Comparison of ENCODE assay signal across 14 mouse cellular contexts in genomic region chr13:44329701-44330100, GRCm38 (mm10).
DNase-seq lines count a peak whose midpoint lies in the region; ATAC-seq lines count a peak whose summit lies in the region.
"Had no signal": no experiment of that assay in that cellular context is flagged by ENCODE, and none has a peak within 500 bp of the region (broad histone marks: within the 10 kb centered on the region; RNA-seq: fewer than 3 reads in every experiment).

No protein-coding gene starts in this region.

- no peak; the same call in 1 of the 2 replicates for ATAC-seq in kidney, embryonic 16.5 days (ENCODE audit: low FRiP score, low TSS enrichment)
- ATAC-seq in embryonic facial prominence, embryonic 14.5 days (ENCODE audit: low read depth): no peak
- ATAC-seq in liver, embryonic 12.5 days: no peak
- ATAC-seq: forebrain, embryonic 15.5 days had no signal

- intact Hi-C loops in heart, postnatal 14 days (cut with DNase I): loop anchor here (5.0 kb wide), 1 partner anchor 43 kb away; no protein-coding TSS in a partner anchor

- peaks cover 5% of the 10 kb centered on the region; the same call in 1 of the 2 replicates for H3K4me1 ChIP-seq in kidney, embryonic 16.5 days (ENCODE audit: insufficient read depth, low read length)
- H3K4me1 ChIP-seq in embryonic facial prominence, embryonic 14.5 days (ENCODE audit: control insufficient read depth, insufficient read depth, low read length): peaks cover 12% of the 10 kb centered on the region
- no peaks in the 10 kb centered on the region for H3K4me1 ChIP-seq in liver, embryonic 12.5 days
- H3K4me1 ChIP-seq: forebrain, embryonic 15.5 days; liver, embryonic 15.5 days had no signal

- H3K4me3 ChIP-seq in kidney, embryonic 16.5 days (ENCODE audit: low read length): no peak overlapping the region
- no peak overlapping the region for H3K4me3 ChIP-seq in embryonic facial prominence, embryonic 14.5 days (ENCODE audit: low read depth, low read length)
- no peak overlapping the region for H3K4me3 ChIP-seq in liver, embryonic 12.5 days
- H3K4me3 ChIP-seq: forebrain, embryonic 15.5 days; hindbrain, embryonic 13.5 days; liver, embryonic 15.5 days; midbrain, embryonic 12.5 days had no signal

- WGBS in kidney, embryonic 16.5 days: 43% methylated on average over 10 of the region's 10 CpGs
- 42% methylated on average over 10 of the region's 10 CpGs for WGBS in embryonic facial prominence, embryonic 14.5 days
- 49% methylated on average over 10 of the region's 10 CpGs for WGBS in liver, embryonic 12.5 days (ENCODE audit: insufficient replicate concordance)

- peak; percentile 27 for DNase-seq in kidney, adult 18-20 months
- peak; percentile 47 for DNase-seq in embryonic facial prominence, embryonic 14.5 days (ENCODE audit: low spot score)
- peak; percentile 28 to 32 for DNase-seq in heart, postnatal 14 days
- DNase-seq in kidney, postnatal 4 days: peak; percentile 41 to 51
- DNase-seq in testis, postnatal 14 days (ENCODE audit: low spot score): no peak
- no peak for DNase-seq in thymus, postnatal 25 days
- DNase-seq: adrenal gland, postnatal 10 days had no signal

- no peaks in the 10 kb centered on the region for H3K9me3 ChIP-seq in kidney, embryonic 16.5 days (ENCODE audit: low read length)
- H3K9me3 ChIP-seq in embryonic facial prominence, embryonic 14.5 days (ENCODE audit: control insufficient read depth, low read length): no peaks in the 10 kb centered on the region
- H3K9me3 ChIP-seq in liver, embryonic 12.5 days (replicated peaks): no peaks in the 10 kb centered on the region
- H3K9me3 ChIP-seq: forebrain, embryonic 15.5 days; hindbrain, embryonic 13.5 days; liver, embryonic 15.5 days; midbrain, embryonic 12.5 days had no signal

- no peak overlapping the region for H3K27ac ChIP-seq in kidney, embryonic 16.5 days (ENCODE audit: low read length)
- H3K27ac ChIP-seq in embryonic facial prominence, embryonic 14.5 days (replicated peaks; ENCODE audit: low read depth, low read length): no peak overlapping the region
- H3K27ac ChIP-seq in liver, embryonic 12.5 days: no peak overlapping the region
- H3K27ac ChIP-seq: forebrain, embryonic 15.5 days; hindbrain, embryonic 13.5 days; liver, embryonic 15.5 days; midbrain, embryonic 12.5 days had no signal

- no peak overlapping the region for H3K4me2 ChIP-seq in kidney, embryonic 16.5 days (replicated peaks; ENCODE audit: low read depth, low read length)
- H3K4me2 ChIP-seq in embryonic facial prominence, embryonic 14.5 days (ENCODE audit: low read depth, low read length): no peak overlapping the region
- no peak overlapping the region for H3K4me2 ChIP-seq in liver, embryonic 12.5 days
- H3K4me2 ChIP-seq: forebrain, embryonic 15.5 days; hindbrain, embryonic 13.5 days; liver, embryonic 15.5 days; midbrain, embryonic 12.5 days had no signal

- no peak overlapping the region for H3K9ac ChIP-seq in kidney, embryonic 16.5 days (replicated peaks; ENCODE audit: low read length)
- no peak overlapping the region for H3K9ac ChIP-seq in embryonic facial prominence, embryonic 14.5 days (ENCODE audit: low read depth, low read length)
- no peak overlapping the region for H3K9ac ChIP-seq in liver, embryonic 12.5 days
- H3K9ac ChIP-seq: forebrain, embryonic 15.5 days; hindbrain, embryonic 13.5 days; liver, embryonic 15.5 days; midbrain, embryonic 12.5 days had no signal

- H3K27me3 ChIP-seq in kidney, embryonic 16.5 days (ENCODE audit: insufficient read depth, low read length): no peaks in the 10 kb centered on the region
- H3K27me3 ChIP-seq in embryonic facial prominence, embryonic 14.5 days (replicated peaks; ENCODE audit: control insufficient read depth, insufficient read depth, low read length): no peaks in the 10 kb centered on the region
- H3K27me3 ChIP-seq in liver, embryonic 12.5 days (replicated peaks): no peaks in the 10 kb centered on the region
- H3K27me3 ChIP-seq: CH12.LX; forebrain, embryonic 15.5 days; liver, embryonic 15.5 days had no signal

- H3K36me3 ChIP-seq in kidney, embryonic 16.5 days (ENCODE audit: insufficient read depth, low read length): no peaks in the 10 kb centered on the region
- no peaks in the 10 kb centered on the region for H3K36me3 ChIP-seq in embryonic facial prominence, embryonic 14.5 days (ENCODE audit: control insufficient read depth, insufficient read depth, low read length)
- H3K36me3 ChIP-seq in liver, embryonic 12.5 days: no peaks in the 10 kb centered on the region
- H3K36me3 ChIP-seq: forebrain, embryonic 15.5 days; hindbrain, embryonic 13.5 days; liver, embryonic 15.5 days; midbrain, embryonic 12.5 days had no signal

Comparison
In these comparisons a context has a peak if more than half of its experiments do, and no peak if none do; other contexts are left out.
1. DNase-seq: peak in kidney, adult 18-20 months (single experiment), embryonic facial prominence, embryonic 14.5 days (single experiment), heart, postnatal 14 days (2 of 2) and kidney, postnatal 4 days (2 of 2); none in testis, postnatal 14 days (single experiment) and thymus, postnatal 25 days (single experiment).